Mouse (Mus musculus) embryonic facial prominence, embryonic 10.5 days (tissue): ENCODE data around the gene Hrg. TPM values are rescaled to one million over a fixed set of nuclear protein-coding genes. Genes with fewer than 3 reads are reported as not detected.
"Not testable (repeated sequence)": the region's sequence is repeated elsewhere in the genome, so short reads cannot be mapped to it uniquely, and the experiment has no call there.

ENCODE experiments used
- DNase-seq: peaks from one replicate; pipeline ENCODE4 v3.0.0-alpha.2; 2017; ENCODE audit warnings: low spot score
- H3K27ac ChIP-seq: fragments of 300-500 bp; sonication (generic); replicated peaks from 2 replicates; pipeline ENCODE4 v1.5.1; 2016; ENCODE audit warnings: mild to moderate bottlenecking
- H3K27me3 ChIP-seq: fragments of 300-500 bp; sonication (generic); replicated peaks from 2 replicates; pipeline ENCODE4 v1.6.1; 2016; ENCODE audit warnings: low read depth, mild to moderate bottlenecking; ENCODE audit not compliant: poor library complexity, severe bottlenecking
- H3K36me3 ChIP-seq: fragments of 300-500 bp; sonication (generic); replicated peaks from 2 replicates; pipeline ENCODE4 v1.6.1; 2016; ENCODE audit warnings: mild to moderate bottlenecking, moderate library complexity
- H3K4me1 ChIP-seq: fragments of 300-500 bp; sonication (generic); 2 replicates; pipeline ENCODE4 v1.6.1; 2016
- H3K4me3 ChIP-seq: fragments of 300-500 bp; sonication (generic); 2 replicates; pipeline ENCODE4 v1.5.1; 2016; ENCODE audit warnings: mild to moderate bottlenecking, moderate library complexity
- H3K9me3 ChIP-seq: fragments of 300-500 bp; sonication (generic); 2 replicates; pipeline ENCODE4 v1.6.1; 2016; ENCODE audit warnings: mild to moderate bottlenecking
- WGBS: fragments of 180-500 bp; shearing (Covaris S2); methylation state at CpG from one replicate; pipeline ENCODE4 v1.1.7; 2016; 5-methylcytosine and 5-hydroxymethylcytosine counted together
- polyA plus RNA-seq: library from polyadenylated mRNA; unstranded; fragments of >200 nt; fragmentation: Nextera tagmentation; extraction: Ambion mirVana; gene quantifications from 2 replicates; pipeline ENCODE4 v1.2.1, GENCODE M21; 2016

The Hrg gene
- polyA plus RNA-seq, 1 experiment from 2014 or later = 0.16 TPM

DNA sequence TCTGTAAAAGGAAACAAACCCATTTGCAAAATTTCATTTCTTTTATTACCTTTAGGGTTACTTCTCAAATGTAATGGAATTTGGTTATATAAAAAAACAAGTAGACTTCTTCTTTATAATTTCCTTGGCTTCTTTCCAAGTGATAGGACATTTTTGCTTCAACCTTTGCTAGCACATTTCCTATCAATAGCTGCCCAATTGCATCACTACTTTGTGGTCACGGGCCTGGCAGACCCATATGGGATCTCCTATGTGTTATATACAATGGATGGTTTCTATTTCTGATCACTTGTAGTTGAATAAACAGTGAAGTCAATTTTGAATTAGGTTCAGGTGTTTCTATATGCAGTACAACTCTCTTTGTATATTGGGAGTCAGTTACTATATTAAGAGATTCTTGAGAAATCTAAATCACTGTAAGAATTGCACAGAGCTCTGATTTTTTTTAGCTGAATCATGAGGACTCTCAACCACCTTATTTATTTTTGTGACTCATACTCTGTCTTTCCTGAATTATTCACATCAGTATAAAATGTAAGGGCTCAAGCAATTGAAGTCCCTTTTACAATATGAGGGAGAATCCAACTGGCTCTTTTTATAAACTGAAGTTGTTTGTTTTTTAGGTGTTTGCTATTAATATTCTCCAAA, 16.6 kb downstream of the Hrg start:
- 75% methylated on average over 1 of the region's 1 CpGs for WGBS
- Histone ChIP-seq H3K36me3 (no peaks in the 10 kb centered on the region), H3K27ac (no peak overlapping the region), H3K4me1 (no peaks in the 10 kb centered on the region), H3K27me3 (no peaks in the 10 kb centered on the region), H3K4me3 (no peak overlapping the region), H3K9me3 (no peaks in the 10 kb centered on the region)
- DNase-seq = no peak

DNA sequence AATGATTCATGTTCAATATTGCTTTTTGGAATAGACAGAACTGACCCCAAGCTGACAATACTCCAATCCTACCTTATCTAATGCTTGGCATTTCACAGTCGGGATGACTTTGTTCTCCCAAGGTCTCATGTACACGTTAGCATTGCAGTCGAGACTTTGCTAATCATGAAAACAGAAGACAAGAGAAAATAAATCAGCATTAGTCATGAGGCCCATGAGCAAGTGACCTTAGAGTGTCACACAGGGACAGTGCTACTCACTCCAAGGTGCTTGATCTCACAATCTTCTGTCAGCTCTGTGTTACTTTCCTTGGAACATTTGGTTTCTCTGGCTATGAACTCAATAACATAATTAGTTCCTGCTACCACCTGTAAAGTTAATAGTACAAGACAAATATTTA, 46.1 kb downstream of the Hrg start:
- H3K9me3 ChIP-seq, H3K4me3 ChIP-seq, H3K27me3 ChIP-seq, H3K4me1 ChIP-seq, H3K36me3 ChIP-seq, H3K27ac ChIP-seq, DNase-seq: not testable (repeated sequence)
- 92% methylated on average over 3 of the region's 3 CpGs for WGBS

Other genes starting within 250 kb of the Hrg start
- gene Crygs, start 139.5 kb upstream of the Hrg start, polyA plus RNA-seq = 0.17 TPM in 1 of 2 replicates, not detected in the other
- 38.6 and 39.1 TPM in 2 replicates for gene Tbccd1, start 93.4 kb upstream of the Hrg start, polyA plus RNA-seq
- 88.4 and 90.8 TPM in 2 replicates for gene Dnajb11, start 93.2 kb upstream of the Hrg start, polyA plus RNA-seq
- not detected in 2 replicates for gene Ahsg, start 59.8 kb upstream of the Hrg start, polyA plus RNA-seq
- gene Fetub, start 32.7 kb upstream of the Hrg start, polyA plus RNA-seq = not detected in 2 replicates
- gene Kng2, start 78.4 kb downstream of the Hrg start, polyA plus RNA-seq = not detected in 2 replicates
- not detected in 2 replicates for gene Kng1, start 106.8 kb downstream of the Hrg start, polyA plus RNA-seq
- gene Eif4a2, start 156.4 kb downstream of the Hrg start, polyA plus RNA-seq = 170 and 177 TPM in 2 replicates
- gene Rfc4, start 176.7 kb downstream of the Hrg start, polyA plus RNA-seq = 208 and 218 TPM in 2 replicates
- gene Adipoq, start 195.5 kb downstream of the Hrg start, polyA plus RNA-seq = not detected in 2 replicates